Mouse (Mus musculus) layer of hippocampus, postnatal 36 days (tissue): ENCODE results near the gene Iqschfp. TPM values are rescaled to one million over a fixed set of nuclear protein-coding genes. Genes with fewer than 3 reads are reported as not detected.
A peak's percentile ranks its signal among the peaks of the same experiment; 100 is the strongest.
"Not testable (repeated sequence)": the region's sequence is repeated elsewhere in the genome, so short reads cannot be mapped to it uniquely, and the experiment has no call there.

Experiments
- DNase-seq, 2 experiments: peaks; one replicate each; pipeline ENCODE4 v3.0.0; 2022
- total RNA-seq, 2 experiments: library from RNA; stranded (reverse); gene quantifications; 2 replicates each; pipeline ENCODE4 v1.2.3; 2021

The Iqschfp gene
- total RNA-seq, 2 experiments from 2014 or later: 12.1 to 14.3 TPM

- DNase-seq: no peak
These were observed 185.4 kb downstream of the Iqschfp start for GRCm38 (mm10) chr3:68077406-68077805.

DNA sequence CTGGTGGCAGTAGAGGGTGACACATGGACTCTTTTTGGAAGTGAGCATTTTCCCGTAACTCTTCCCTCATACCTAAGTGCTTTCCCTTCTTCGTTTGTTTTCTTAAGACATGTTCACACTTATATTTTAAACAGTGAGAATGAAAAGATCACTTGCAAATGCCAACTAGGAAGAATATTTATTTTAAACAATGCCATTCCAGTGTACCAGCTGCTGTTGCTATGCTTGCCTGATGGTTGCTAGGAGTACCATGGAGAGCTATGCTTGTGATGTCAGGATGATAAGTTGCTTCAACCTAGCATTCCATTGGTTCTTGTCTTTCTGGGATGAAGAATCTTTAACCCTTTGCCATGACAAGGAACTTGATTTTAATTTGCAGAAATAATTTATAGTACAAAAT lies 193.0 kb downstream of the Iqschfp start:
- no peak for DNase-seq

DNA sequence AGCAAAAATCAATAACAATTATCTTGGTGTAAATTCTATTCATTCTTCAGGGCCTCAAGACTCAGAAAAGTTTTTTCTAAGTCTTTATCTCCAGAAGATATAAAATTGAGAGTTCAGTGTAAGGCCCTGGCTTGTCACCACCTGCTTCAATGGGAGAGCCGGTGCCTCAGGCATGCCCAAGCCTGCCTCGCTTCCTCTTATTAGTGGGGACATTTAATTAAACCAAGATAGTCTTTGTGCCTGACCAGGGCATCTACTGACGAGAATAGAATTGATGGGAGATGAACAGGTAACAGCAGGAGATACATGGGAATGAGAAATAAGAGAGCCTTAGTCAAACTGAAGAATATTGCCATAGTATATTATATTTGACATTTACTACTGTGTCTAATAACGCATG lies 200.1 kb downstream of the Iqschfp start:
- no peak for DNase-seq

DNA sequence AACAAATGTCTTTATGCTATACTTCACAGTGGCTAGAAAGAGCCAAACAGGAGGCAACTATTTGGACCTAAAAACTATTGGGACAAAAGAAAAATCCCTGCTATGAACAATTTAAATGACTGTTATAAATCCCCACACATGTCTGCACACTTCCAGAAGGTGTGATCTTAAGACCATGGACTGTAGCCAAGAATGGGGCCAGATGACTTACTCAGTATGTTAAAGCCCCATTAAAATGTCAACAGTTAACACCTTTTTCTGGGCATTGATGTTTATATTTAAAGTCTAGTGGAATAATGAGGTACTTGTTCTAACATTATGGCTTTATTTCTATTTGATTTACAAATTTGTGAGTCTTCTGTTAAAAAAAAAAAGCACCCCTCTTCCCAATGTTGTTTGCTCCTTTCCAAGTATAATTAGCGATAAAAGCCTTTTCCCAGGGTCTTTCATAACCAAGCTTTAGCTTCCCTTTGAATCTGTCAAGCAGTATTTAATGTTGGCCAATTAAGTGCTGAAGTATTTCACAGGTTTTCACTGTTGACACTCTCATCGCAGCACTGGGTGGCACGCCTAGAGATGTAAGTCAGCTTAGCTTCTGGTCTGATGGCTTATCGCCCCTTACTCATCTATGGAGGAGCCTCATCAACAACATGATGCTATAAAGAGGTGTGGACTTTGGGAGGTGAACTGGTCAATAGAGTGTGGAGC lies 204.8 kb downstream of the Iqschfp start:
- no peak for DNase-seq

- DNase-seq: not testable (repeated sequence)
These were observed 207.5 kb downstream of the Iqschfp start for GRCm38 (mm10) chr3:68099561-68099960.

DNA sequence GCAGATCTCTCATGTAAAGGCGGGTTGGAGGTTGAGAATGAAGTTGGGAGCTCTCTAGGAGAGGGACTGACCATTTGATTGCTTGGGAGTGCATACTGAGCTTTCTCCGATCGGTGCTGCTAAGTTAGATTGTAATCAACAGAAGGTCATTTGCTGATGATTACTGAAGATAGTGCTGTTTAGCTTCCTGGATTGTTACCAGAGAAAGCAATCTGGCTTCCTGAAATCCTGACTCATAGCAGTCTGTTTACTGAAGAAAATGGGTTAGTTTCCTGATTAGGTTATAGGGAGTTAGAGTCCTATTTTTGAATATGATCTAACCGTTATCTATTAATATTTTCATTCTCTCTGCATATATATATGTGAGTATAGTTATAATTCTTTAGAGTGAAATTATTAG lies 209.3 kb downstream of the Iqschfp start:
- peak in 1 of 2 experiments; percentile 29 for DNase-seq

- no peak for DNase-seq
These were observed 213.2 kb downstream of the Iqschfp start for GRCm38 (mm10) chr3:68105081-68105685.

DNA sequence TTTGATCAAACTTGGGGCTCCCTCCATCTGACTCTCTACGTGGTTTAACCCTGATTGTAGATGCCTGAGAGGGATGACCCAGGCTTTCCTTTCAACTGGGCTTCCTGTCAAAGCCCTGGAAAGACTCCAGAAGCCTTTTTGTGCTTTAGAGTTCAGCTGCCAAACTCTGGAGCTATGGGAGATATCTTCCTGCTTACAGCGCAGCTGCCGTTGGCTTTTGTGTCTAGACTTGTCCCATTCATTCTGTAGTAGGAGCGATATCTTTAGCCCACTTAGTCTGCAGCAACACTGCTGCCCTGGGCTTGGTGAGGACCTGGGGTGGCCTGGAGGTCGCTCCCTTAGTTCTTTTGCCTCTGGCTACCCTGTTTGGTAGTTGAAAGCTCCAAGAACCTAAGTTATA lies 229.3 kb downstream of the Iqschfp start:
- no peak for DNase-seq

DNA sequence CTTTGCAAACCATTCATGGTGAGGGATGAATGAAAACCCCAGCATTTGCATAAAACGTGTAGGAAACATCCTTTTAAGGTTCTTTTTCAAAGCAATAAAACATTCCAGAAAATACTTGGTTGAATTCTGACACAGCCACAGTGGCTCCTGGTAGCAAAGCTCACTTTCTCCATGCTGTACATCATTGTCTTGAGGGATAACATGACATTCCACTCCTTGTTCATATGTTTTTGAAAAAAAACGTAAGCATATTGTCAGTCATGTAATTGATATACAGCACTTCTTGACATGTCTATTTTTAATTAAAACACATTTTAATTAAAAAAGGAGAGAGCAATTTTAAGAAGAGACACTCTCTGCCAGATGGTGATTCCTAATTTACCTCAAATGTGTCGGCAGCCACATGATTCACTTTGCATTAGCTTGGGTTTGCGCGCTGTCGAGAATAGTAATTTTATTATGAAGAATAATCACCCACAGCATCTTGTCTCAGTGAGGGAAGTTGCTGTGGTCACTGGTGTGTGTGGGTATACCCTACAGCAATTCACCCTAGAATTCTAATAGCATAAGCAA lies 234.3 kb downstream of the Iqschfp start:
- no peak for DNase-seq

GRCm38 (mm10) chr3:68130386-68130785 lies 238.4 kb downstream of the Iqschfp start:
- DNase-seq: no peak

- no peak for DNase-seq
These were observed 247.0 kb downstream of the Iqschfp start for GRCm38 (mm10) chr3:68138833-68139627.

- DNase-seq: no peak
These were observed 258.7 kb downstream of the Iqschfp start for GRCm38 (mm10) chr3:68150688-68151087.

DNA sequence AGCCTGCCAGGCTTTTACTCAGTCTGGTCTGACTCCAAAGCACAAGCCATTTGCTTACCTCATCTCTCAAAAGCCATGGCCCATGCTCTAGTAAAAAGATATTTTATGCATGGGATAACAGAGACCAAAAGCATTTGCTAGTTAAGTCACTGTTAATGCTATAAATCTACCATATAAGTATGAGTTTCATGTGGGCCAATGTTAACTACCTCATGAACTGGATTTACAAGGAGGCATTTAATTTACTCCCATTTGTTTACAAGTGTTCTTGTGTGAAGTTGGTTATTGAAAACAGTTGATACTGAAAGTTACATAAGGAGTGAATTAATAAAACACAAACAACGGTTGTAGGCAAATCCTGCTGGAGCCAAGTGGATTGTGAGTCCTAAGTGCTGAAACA lies 268.1 kb downstream of the Iqschfp start:
- no peak for DNase-seq

GRCm38 (mm10) chr3:68160760-68161159 lies 268.7 kb downstream of the Iqschfp start:
- DNase-seq: no peak

- no peak for DNase-seq
These were observed 286.2 kb downstream of the Iqschfp start for GRCm38 (mm10) chr3:68178248-68178647.

GRCm38 (mm10) chr3:68187471-68187870 lies 295.4 kb downstream of the Iqschfp start:
- no peak for DNase-seq

DNA sequence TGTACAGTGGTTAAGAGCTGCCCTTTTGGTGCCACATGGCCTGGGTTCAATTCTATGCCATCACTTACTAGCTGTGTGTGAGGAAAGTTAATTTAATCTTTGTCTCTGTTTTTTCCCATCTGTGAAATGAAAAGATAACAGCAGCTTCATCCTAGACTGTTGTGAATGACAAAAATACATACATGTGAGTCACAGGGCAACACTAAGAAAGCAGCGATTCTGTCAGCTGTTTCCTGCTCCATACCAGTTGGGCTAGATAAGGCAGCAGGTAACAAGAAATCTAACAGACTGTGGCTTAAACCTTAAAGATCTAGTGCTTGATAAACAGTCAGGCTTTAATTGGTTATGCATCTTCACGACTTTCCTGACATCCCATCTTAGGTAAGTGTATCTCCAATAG lies 297.1 kb downstream of the Iqschfp start:
- no peak for DNase-seq

DNA sequence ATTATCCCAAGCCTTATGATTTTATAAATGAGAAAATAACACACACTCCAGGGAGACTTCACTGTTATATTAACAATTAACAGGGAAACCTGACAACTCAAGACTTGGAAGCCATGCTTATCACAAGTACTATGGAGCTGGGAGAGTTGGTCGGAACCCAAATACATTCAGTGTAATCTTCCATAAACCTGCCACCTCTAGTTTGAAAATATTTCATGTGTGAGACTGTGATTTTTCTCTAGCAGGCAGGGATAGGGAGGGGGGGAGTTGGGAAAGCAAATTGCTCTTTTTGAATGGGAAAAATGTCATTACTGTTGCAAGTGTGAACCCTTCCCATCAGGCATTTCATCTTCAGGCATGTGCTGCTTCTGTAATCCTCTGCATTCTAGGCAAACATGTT lies 304.9 kb downstream of the Iqschfp start:
- DNase-seq: no peak

DNA sequence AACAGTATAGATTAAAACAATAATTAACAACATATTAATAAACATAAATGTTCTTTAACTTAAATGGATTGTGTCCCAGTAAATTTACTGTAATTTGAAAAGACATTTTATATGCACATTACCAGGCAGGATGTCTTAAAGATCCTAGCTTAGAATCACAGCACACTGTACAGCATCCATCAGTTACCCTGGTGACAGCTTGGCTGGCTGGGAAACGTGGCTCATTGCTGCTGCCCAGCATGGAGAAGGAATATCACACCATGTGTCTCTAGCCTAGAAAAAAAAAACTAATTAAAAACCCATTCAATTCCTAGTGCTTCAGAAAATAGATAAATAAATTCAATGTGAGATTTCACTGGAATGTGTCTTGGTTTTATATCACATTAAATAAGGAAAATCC lies 309.2 kb downstream of the Iqschfp start:
- peak; percentile 16 to 37 for DNase-seq

DNA sequence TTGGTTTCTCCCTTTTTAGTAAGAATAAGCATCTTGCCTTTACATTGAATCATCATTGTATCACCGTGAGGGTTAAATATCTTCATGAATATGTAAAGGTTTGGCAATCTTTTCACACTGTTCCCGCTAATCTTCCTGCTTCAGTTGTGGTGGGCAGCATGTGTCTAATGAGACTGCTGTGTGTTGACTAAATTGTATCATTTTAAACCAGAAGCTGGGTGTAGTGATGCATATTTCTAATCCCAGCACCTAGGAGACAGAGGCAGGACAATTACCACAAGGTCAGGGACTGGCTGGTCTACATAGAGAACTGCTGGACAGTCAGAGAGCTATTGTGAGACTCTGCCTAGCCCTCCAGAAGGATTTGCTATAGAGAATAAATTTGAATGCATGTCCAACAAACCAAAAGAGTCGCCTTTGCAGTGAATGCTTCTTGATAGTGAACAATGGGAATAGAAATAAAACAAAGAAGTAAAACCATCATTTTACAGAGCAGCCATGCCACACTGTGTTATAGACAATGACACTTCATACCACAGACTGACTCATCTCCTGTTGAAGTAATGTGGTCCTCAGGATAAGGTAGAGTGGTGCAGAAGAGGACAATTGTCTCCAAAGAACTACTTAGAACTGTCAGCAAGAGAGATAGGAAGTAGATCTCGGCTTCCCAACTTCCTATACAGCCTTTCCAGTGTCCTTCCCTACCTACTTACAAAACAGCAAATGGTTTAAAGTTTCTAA lies 310.3 kb downstream of the Iqschfp start:
- DNase-seq: no peak

DNA sequence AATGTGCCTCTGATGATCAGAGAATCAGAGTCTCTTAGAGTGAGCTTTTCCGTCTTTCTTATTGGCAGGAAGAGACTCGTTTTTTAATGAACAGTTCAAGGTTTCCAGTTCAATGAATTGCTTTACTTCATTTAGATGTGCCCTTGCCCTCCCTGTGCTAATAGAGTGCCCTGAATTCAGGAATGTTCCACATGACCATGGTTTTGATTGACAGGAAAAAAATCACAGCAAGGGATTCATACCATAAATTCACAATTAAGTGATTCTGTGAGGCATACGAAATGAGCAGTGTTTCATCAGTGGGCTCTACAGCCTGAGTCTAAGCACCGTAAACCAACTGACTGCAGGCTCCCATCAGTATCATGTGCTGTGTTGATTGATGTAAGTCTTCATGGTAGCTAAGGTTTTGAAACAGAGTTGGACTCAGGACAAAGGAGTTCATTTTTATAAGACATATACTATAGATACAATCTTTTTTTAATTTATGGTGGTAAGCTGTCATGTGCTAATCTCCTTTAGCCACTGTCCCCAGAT lies 312.0 kb downstream of the Iqschfp start:
- no peak for DNase-seq

DNA sequence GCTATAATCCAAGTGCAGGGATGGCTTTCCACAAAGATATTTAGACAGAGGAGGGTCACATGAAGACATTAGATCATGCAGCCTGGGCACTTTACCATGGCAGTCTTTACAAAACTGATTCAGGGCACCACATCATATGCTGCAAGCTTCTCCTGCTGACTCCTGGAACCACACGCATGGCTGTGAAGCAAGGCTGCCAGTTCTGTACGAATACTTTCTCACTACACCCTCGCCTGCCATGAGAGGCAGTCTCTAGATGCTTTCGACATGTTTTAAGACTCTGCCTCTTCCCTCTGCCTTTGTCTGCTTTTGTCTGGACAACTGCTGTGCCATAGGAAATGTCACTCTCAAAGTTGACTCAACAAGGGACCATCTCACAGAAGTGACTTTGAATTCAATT lies 318.4 kb downstream of the Iqschfp start:
- no peak for DNase-seq
